Mouse (Mus musculus): ENCODE data around the gene Aaed1.

- TF ChIP-seq CTCF (IDR thresholded peaks at IDR 0.05; ENCODE audit: low read depth) (no peak), EP300 (optimal IDR thresholded peaks at IDR 0.05) (peak; percentile 58)
Measured at GRCm38 (mm10) chr13:64312916-64313289, 393 bp upstream of the Aaed1 start.
